Mouse (Mus musculus) forelimb bud, embryonic 11.5 days (tissue): ENCODE measurements at regions not wholly inside any gene's neighbourhood (a gene's known extent, or its start where the extent isn't known, plus 50 kb on each side); places are given as distances from the start of the nearest gene placed in this dataset.

ENCODE experiments used
- DNase-seq: peaks from one replicate; pipeline ENCODE4 v3.0.0-alpha.2; 2012; ENCODE audit warnings: low read depth, low spot score

DNA sequence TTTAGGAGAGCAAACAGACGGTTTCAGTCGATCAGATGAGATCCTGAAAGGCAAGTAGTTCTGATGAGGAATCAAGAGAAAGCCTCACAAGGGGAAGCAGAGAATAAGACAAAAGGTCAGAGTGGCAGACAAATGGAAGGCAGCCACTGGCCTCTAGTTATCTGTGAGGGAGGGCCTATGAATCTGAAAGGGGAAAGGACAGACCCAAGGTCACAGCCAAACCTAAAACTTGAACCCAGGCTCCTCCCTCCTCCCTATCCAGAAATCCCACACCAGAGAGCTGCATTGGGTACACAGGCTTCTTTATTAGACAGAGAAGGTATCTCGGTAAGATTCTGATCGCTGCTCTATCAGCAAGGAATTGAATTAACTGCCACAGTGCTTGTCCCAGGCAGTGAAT, 476.0 kb downstream of the Prss52 start:
- DNase-seq: no peak

- no peak for DNase-seq
Measured at GRCm38 (mm10) chr14:64580862-64581261, 476.8 kb downstream of the Prss52 start.

DNA sequence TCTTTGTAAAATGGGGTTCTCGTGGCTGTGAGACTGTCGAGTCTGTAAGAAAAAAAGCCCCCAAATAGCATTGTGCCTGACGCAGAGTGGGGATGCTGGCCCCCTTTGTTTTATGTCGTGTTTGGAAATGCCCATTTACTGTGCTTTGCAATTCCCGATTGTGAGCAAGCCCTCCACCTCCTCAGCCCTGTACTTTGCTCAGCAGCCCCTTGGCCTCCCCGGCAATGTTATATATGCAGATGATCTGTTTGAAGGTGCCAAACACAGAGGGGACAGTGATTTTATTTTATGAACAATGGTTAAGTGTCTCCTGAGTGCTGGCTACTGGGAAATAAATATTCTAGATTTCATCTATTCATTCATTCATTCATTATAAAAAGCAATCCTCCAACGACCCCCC, 477.6 kb downstream of the Prss52 start:
- DNase-seq: no peak

DNA sequence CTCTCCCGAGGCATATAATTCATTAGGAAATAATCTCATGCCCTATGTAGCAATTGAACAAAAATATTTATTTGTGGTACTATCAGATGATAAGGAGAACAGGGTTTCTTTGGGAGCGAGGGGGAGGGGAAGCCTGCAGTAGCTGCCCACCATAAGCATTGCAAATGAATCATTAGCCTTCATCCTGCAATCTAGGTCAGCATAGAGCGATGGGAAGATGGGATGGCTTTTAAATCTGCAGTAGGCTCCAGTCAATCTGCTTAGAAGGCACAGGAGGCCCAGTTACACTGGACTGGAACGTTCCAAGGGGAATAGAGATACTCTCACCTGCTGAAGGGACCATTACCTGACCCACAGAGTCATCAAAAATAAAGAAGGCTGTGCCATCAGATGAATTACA, 478.7 kb downstream of the Prss52 start:
- DNase-seq: no peak

DNA sequence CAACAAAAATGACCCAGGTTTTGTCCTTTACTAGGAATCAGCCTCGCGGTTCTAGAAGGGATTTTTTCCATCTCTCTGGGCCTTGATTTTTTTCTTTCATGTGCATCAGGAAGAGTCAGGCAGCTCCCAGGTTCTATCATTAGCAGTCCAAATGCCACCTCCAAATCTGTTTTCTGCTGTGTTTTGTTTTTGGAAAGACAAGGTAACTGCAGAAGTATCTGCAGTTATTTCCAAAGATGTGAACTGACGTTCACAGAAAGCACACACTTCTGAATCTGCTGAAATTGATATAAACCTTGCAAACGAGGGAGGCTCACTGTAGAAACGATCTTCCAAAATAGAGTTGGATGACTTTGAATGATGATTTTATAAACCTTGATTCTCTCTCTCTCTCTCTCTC, 480.1 kb downstream of the Prss52 start:
- DNase-seq: no peak

GRCm38 (mm10) chr14:64585081-64585470, 481.0 kb downstream of the Prss52 start:
- no peak for DNase-seq

DNA sequence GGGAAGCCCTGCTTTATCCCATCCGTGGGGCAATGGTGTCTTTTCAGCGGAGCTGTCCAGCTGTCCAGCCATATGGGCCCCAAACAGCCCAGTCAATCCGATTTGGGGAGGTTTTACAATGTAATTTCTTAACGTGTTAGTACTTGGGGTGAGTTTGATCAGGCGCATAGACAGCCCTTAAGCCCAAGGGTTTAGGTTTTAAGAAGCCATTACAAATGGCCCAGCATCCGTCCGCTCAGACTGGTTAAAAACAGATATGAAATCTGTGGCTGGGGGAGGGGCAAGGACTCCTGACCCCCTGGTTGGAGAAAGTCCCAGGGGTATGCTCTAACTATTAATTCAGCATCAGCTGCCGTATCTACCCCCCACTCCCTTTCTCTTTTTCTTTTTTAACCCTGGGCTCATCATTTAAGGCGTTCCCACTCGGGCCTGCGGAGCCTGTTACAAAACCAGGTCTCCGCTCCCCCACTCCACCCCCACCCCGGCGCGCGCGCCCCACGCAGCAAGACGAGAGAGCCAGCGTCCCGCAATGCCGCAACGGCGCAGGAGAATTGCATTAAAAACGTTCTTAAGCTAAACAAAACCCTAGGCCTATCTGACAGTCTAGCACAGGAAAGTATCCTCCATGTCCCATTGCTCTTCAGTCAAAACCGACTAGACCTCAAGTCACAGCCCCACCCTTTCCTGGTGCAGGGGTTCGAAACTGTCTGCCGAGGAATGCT, 481.5 kb downstream of the Prss52 start:
- no peak for DNase-seq

DNA sequence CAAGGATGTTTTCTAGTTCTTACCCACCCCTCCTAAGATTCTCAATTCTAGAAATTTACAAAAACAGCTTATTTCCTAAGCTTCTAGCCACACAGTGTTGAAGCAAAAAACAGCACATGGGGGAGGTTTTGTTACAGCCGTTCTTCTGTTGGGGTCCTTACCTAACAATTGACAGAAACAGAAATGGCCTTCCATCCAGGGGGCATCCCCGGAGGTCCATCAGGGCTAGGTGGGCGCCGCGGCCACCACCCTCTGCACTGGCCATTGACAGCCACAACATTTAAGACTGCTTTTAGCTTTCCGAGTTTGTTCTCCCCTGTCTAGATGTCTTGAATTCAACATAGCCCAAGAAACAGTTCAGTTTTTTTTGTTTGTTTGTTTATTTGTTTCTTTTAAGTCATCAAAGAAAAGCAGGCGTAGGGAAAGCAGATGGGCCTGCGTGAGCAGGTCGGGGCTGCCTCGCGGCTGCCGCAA, 482.3 kb downstream of the Prss52 start:
- DNase-seq: no peak

DNA sequence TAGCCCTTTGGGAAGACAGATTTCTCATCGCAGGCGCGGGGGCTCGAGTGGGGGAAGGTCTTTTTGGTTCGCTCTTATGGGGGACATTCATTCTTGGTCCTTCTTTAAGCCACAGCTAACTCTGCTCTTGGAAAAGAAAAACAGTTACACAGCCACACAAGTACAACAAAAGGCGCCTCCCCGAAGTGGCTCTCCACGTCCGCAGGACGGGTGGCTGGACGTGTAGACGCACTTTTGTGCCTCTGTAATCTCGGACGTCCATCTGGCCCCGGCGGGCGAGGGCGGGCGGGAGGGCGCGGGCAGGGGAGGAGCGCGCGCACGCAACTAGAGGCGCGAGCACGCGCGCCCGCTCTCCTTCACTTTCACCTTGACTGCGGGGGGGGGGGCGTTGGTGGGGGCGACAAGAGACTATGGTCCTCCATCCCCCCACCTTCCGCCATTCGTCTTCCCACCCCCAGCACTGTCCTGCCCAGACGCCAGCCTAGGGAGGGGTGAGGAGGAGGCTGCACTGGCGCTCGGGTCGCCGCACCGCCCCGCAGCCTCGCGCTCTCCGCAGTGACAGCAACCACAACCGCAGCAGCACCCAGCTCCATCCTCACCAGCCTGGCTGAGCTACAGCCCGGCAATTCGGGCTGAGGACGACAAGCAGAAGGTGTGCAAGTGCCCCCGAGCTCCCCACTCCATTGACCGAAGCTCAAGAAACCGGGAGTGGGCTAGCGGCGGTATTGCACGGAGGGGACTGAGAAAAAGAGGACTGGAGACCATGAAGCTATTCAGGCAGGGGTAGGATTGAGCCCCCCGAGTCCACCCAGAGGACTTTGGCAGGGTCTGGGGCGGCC, 483.0 kb downstream of the Prss52 start:
- DNase-seq: no peak

DNA sequence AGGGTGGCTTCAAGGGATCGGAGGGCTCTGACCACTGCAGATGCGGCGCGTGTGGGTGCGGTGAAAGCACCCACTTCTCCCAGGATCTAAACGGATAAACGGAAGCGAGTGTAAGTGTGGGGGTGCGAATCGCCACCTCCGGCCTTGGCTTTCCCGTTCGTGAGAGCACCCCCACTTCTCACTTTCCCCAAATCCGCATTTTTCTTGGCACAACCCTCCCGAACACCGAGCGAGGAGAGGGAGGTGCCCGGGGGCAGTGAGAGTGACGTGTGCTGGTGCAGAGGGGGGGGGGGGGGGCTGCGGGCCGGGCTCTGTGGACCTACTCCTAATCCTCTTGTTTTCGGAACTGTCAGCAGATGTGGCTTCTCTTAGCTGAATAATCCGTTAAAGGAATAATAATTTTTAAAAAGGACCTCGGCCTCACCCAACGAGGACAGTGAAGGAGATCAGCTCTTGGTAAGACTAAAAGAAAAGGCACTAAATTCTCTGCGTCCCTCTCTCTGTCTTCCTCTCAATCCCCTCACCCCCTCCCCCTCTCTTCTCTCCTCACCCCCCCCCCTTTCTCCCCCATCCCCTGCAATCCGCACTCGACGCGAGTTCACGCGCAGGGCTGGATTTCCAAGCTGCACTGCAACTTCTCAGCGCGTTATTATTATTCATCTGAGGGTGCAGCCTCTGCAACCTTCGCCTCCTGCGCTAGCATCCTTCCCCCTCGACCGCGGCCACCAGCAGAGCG, 483.8 kb downstream of the Prss52 start:
- DNase-seq: no peak

DNA sequence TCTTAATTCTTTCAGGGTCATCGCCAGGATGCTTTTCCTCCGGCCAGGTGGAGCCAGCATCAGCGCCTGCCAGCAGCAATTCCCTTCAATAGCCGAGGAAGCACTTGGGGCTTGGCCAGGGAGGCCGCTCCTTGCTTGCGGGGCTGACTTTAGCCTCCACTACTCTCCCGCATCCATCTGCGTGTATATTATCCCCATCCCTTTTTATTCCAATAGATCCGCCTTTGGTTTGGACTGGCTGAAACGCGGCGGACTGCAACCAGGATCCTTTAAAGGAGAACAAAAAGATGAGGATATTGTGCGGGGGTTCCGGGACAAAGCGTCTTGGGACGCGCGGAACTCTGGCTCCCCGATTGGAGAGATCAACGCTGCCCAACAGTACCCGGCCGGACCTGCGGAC, 484.5 kb downstream of the Prss52 start:
- no peak for DNase-seq

DNA sequence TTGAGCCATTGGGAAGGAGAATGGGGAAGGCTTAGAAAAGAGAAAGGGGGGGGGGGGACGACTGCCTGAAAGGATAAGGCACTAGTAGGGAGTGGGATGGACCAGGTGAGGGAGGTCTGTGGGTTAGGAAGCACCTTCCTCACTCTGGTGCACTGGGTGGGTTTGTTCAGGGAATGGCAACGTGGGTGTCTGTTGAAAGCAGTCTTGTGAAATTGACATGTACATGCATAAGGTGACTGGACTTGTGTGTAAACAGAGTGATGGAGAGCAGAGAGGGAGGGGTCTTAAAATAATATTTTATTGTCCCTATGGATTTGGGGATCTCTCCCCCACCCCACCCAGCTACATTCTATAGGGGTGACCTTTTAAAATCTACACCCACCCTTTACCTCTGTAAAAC, 485.0 kb downstream of the Prss52 start:
- no peak for DNase-seq

DNA sequence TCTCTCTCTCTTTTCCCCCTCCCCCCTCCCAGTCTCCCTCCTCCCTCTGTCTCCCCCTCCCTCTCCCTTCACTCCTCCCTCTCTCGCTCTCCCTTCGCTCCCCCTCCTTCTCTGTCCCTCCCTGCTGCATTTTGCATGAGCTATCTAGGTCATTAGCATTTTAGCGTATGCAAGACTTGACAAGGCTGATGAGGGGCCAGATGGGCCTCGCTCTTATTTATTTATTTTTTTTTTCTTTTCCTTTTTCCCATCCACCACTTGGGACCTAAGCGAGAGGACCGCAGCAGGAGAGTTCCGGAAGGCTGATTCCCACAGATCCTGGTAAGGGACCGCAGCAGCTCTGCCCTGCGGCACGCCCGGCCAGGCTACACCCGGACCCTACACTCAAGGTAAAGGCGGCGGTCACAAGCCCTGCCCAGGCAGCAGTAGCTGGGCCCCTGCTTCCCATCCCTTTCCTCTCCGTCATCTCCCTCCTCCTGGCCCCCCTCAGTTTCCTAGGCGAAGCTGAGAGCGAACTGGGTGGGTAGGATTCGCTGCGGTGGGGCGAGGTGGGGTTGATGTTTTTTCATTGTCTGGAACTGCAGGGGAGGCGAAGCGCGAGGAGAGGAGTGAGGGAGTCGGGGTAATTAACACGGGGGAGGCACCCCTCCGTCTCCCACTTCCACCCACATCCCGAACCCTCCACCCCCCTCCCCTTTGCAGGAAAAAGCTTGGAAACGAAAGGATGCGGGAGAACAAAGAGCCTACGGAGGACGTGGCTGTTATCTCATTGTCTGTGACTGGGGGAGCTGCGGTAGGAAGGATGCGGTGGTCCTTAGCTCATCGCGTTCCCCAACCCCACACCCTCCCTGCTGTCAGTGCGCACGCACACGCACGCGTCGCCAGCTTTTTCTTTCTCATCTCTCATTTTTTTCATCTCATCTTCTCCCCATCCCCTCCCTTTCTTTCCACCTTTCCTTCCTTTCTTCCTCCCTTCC, 485.8 kb downstream of the Prss52 start:
- DNase-seq: no peak

- DNase-seq: no peak
Measured at GRCm38 (mm10) chr14:64590611-64591010, 486.5 kb downstream of the Prss52 start.

GRCm38 (mm10) chr14:64591091-64591976, 487.2 kb downstream of the Prss52 start:
- DNase-seq: no peak

DNA sequence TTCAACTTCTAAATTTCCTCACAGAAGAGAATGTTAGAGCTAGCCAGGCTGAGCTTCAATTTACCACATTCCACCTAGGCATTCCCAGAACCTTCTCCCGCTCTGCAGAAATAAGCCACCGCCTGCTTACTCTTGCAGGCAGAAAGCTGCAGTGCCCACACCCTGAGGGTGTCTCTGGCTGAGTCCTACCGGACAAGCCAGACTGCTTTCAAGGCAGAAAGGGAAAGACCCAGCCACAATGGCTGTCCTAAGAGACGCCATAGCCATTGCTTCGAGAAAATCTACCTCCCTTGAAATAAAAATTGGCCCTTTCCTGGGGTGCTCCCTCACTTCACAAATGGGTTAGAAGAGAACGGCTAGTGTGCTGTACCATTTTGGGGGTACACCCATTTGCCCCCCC, 488.1 kb downstream of the Prss52 start:
- DNase-seq: no peak

DNA sequence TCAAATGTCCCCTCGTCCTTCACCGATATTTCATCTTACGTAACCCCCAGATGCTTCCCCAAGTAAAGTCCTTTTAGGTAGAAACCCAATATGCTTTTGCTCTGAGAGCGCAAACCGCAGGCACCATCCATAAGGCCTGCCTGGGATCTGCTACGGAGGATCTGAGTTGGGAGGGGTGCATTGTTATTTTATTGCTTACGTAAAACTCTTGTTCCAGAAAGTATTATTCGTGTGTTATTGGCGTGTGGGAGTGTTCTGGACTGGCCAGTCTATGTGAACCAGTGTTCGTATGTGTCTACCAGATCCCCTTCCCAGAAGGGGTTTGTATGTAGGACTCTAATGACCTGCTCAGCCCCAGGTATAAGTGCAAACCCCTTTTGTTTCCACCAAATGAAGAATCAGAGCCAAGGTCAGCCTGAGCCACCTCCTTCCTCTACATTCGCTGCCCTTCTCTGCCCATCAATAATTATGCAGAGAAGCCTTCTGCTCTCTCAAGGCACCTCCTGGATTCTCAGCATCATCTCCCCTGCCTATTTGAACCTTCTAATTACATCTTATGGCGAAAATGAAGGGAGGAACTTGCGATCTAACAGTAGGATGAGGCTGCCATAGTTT, 488.7 kb downstream of the Prss52 start:
- DNase-seq: no peak

DNA sequence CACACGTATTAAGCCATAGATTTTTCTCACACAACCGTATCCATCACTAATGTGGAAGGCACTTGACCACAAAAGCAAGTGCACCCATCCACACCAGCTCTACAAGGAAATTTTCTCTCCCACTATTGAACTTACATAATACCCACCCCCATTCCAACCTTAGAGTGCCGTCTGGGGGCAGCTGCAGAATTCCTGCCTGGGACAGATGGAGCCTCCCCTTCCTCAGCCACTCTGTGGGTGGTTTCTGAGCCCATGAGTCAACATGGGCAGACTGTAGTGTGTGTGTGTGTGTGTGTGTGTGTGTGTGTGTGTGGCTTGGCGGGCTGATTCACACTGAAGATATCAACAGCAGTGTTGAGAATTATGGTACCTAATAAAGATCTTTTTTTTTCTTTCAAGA, 489.5 kb downstream of the Prss52 start:
- no peak for DNase-seq

- no peak for DNase-seq
Measured at GRCm38 (mm10) chr14:64594021-64594561, 490.0 kb downstream of the Prss52 start.
